Mouse (Mus musculus) left cerebral cortex, postnatal 36 days (tissue): Measurements from ENCODE around the gene Tpd52l1. TPM values are rescaled to one million over a fixed set of nuclear protein-coding genes. Genes with fewer than 3 reads are reported as not detected.
"Not testable (repeated sequence)": the region's sequence is repeated elsewhere in the genome, so short reads cannot be mapped to it uniquely, and the experiment has no call there.

Source experiments
- DNase-seq, 2 experiments: peaks; one replicate each; pipeline ENCODE4 v3.0.0; 2021 to 2022; ENCODE audit warnings: low spot score in 2 of 2, mixed read lengths in 1 of 2
- intact Hi-C: fragments of 180-260 bp; cut with DNase I; formaldehyde crosslinking; loops from one replicate; pipeline ENCODE4 v1.15.1; 2025
- total RNA-seq, 2 experiments: library from RNA; stranded (reverse); gene quantifications; 2 replicates each; pipeline ENCODE4 v1.2.3; 2021

Tpd52l1 gene
- total RNA-seq = 10 to 100 TPM; 20.8 to 23.3 TPM

DNA sequence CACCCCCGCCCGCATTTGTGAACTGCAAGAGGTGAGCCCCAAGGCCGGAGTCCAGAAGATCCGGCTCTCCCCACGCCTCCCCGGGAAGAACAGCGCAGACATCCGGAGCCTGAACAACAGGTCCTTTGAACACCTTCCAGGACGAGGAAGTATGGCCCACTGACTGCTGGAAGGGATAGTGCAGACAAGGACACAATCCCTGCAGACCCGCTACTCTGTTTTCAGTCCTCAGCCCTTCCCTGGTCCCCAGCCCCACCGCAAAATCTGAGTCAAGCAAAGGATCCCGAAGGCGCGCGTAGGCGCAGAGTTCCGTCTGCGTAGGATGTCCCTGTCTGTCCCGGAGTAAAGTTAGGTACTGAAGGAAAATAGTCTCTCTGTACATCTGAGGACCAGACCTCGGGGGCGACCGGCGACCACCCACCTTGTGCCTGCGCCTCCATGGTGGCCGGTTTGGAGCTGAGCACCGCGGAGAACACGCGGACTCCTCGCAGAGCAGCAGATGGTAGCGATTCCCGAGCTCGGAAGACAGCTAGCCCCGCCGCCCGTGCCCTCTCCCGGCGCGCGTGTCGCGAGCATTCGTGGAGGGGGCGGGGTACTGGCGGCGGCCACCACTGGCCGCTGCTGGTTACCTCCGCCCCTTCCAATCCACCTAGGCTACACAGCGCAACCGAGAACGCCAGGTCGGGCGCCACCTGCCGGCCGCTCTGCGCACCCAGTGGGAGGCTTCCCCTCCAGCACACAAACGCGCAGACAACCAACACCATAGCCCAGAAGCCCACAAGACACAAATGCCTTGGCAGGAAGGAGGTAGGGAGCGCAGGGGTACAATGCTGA lies at the start of gene Tpd52l1:
TSS of gene Tpd52l1 (minus strand) at position 668 of the 834 bp plus-strand sequence.
- DNase-seq = peak; percentile 84 to 85
- intact Hi-C loops = loop anchor here (5.0 to 10.0 kb wide), 2 partner anchors 133 to 621 kb away; partner anchors contain the start of gene Hddc2

DNA sequence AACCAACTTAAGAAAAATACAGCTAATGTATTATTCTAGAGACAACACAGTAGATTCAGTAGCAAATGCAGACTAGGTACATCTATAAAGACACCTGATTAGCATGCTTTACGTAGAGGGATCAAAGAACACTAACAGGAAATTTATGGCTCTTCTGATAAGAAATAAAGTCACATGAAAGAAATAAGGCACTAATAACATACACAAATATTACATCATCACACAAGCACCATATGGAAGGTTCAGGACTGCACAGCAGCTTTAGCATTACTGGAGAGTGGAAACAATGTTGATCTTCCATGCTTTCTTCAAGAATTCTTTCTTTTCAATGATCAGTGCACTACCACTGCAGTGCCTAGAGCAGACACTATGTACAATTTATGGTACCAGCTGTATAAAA lies 48.5 kb upstream of the Tpd52l1 start:
- no peak for DNase-seq

DNA sequence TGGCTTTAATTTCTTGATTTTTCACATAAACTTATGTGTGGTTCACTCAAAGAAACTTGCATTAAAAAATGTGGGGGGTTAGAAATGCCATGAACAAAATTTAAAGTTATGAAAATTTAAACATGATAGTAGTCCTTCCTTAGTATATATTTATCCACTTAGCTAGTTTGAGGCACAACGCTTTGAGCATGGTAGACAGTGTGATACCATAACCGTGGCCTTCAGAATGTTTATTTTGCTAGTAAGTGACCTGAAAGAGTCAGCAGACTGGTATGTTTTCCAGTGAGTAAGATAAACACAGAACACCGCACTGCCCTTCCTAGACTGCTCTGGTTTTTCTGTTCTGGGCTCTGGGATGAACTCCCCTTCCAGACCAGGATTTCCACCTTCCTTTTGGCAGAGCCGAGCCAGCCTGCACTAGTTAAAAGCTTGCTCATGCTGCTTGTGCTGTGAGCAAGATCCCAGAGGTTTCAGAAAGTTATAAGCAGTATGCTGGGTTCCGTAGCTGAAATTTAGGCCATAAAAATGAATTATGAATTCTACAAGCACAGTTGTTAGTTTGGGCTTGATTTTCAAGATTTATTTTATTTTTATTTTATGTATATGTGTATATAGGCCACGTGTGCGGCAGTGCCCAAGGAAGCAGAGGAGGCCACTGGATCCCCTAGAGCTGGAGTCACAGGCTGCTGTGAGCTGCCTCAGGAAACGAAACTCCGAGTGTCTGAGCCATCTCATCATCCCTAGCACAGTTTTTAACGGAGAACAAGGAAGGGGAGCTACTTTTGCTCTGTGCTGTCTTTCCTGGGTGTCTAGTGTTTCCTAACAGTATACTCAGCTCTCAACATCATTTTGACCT lies 21.5 kb upstream of the Tpd52l1 start:
- intact Hi-C loops = loop anchor here (10.0 kb wide), 1 partner anchor 1838 kb away; no protein-coding TSS in a partner anchor
- DNase-seq = no peak

More for the DNA sequence above, 48.5 kb upstream of the Tpd52l1 start:
- intact Hi-C loops = no loop called here

DNA sequence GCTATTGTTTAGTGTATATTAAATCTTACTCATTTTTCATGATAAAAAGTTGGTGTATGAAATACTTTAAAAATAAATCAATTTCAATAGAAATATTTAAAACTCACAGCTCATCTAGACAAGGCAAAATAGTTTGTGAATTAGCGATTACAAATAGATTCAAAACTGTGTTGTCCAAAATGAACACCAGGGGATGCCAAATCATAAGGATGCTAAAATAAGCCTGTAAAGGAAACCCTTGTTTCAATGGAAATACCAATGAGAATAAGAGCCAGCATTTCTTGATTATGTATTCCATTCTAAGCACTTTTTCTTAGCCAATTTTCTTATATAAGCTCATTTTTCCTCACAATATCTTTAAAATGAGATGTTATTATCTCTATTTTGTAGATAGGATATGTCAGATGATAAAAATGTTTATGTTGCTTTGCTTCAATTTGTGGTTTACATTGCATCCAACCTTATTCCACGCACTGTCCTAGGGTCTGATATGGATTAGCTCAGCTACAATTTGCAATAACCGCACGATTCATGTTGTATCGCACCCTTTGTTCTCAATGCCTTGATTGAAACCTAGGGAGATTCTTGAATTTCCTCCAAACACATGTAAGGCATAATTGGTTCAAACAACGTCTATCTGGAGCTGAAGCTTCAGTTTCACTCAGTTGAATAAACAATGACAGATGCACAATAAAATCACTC lies 20.2 kb upstream of the Tpd52l1 start:
- no peak for DNase-seq
- intact Hi-C loops = loop anchor here (10.0 kb wide), 1 partner anchor 1839 kb away; no protein-coding TSS in a partner anchor

DNA sequence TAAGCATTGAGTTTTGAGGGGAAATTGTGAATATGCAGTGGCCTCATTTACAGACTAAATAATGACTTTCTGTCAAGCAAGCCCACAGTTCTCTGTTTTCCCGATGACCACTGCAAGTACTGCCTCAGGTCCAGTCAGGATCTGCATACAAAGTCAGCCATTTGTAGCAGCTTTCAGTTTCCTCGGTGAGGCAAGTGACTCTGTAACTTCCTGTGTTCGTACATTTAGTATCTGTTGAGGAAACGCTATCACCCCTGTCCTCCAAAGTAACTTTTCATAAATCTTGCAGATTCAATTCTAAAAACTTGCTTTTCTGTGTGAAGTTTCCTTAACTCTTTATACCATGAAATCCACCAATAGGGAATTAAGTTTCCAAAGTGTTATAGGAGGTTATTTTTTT lies 19.7 kb upstream of the Tpd52l1 start:
- no peak for DNase-seq
- intact Hi-C loops = loop anchor here (10.0 kb wide), 1 partner anchor 1839 kb away; no protein-coding TSS in a partner anchor

DNA sequence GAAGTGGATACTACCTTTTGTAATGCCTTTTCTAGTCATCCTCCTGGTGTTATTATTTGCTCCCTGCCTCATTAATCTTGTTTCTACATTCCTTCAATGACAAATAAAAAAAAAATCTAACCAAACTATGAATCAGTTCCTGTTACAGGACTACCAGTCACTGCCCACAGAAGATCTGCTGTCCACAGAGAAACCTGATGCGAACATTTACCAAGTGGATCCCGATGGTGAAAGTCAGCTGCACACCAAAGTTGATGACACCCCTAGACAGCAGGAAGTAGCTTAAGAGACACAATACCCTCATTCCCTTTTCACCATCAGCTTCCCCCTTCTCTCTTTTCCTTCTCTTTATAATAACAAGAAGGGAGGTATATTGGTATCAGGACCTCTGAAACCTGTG lies 17.3 kb upstream of the Tpd52l1 start:
- DNase-seq = no peak
- intact Hi-C loops = loop anchor here (10.0 kb wide), 1 partner anchor 1842 kb away; no protein-coding TSS in a partner anchor

DNA sequence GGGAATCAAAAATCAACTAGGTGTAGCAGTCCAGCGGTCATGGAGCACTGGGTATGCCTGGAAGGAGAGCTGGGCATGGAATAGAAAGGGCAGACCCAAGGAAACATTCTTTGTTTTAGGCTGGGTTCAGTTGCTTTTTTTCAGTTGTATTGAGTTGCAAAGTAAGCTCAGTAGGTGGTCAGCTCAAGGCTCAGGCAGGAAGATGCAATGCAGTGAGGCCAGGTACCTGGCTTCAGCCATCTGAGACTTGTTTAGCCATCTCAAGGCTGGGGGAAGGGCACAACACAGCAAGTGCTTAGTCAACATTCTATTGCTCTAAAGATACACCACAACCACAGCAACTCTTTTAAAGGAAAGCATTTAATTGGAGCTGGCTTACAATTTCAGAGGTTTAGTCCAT lies 11.0 kb upstream of the Tpd52l1 start:
- intact Hi-C loops = no loop called here
- DNase-seq = no peak

DNA sequence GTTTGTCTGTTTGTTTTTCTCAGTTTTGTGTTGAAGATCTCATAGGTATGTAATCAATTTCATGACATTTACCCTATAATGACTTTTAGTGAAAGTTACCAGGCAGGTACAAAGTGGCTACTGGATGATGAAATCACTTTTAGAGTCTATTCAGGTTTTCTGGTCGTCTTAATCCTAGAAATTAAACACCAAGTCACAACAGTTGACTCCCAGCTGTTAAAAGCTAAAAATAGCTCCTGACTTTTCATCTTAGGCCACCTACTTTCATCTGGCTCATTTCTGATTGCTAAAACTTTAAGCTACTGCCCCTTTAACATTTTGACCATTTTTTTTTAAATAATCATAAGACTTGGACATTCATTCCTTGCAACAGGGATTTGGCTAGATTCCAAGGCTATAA lies 1.3 kb upstream of the Tpd52l1 start:
- intact Hi-C loops = loop anchor here (5.0 to 10.0 kb wide), 2 partner anchors 135 to 622 kb away; partner anchors contain the start of gene Hddc2
- DNase-seq = no peak

DNA sequence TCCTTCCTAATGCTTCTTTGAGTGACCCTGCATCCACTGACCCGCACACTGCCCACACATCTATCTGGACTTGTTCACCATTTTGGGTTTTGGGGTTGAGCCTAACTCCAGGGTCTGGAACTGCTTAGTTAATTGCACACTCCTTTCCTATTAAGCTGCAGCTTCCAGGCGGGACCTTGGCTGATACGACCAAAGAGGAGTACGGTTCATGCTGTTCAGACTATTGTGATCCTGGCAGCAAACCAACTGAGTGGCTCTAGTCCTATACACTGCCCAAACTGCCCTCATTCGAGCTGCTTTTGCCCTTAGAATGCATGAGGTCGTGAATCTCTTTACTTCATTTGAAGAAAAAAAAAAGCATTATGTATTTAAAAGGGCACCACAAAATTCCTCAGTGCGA lies 1.6 kb downstream of the Tpd52l1 start:
- intact Hi-C loops = loop anchor here (10.0 kb wide), 1 partner anchor 619 kb away; no protein-coding TSS in a partner anchor
- no peak for DNase-seq

DNA sequence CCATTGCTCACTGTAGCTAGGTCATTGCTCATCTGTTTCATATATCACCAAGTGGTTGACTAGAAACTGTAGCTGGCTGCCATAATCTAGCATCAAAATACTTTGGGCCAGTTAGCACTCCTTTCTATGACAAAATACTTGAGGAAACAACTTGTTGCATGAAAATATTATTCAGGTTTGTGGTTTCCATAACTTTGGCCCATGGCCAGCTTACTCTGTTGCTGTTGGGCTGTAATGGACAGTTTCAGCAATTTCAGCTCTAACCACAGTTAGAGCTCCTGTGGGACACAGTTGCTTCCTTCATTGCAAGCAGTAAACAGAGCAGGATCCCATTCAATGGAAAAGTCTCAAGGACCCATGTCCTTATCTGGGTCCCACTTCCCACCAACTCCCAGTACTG lies 4.3 kb downstream of the Tpd52l1 start:
- no peak for DNase-seq
- intact Hi-C loops = loop anchor here (10.0 kb wide), 1 partner anchor 617 kb away; no protein-coding TSS in a partner anchor

DNA sequence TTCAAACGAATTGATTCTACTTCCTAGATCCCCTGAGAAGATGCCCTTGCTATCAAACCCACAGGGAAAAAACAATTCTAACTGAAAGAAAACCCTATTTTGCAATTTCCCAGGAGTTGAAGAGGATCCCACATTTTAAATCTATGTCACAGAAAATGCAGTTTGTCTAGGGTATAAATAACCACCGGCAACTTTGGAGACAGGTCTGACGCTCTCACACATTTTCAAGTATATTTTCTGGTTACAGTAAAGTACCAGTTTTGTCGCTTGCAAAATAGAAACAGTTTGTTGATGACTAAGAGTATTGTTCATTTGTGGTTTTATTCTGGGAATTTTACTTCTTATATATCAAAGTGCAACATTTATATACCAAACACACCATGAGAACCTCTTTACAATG lies 9.7 kb downstream of the Tpd52l1 start:
- DNase-seq = no peak
- intact Hi-C loops = no loop called here

DNA sequence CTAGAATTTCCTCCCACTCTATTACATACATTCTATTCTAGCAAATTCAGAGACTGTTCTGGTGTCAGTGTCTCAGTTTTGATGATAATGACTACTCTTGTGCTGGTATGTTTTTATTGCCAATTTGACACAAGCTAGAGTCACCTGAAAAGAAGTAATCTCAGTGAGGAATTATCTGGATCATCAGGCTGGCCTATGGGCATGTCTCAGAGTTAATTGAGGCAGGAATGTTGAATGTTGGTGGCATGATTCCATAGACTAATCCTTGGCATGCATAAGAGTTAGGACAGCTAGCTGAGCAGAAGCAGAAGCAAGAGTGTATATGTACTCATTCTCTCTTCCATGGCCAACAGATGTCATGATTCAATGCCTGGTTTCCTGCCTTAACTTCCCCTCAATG lies 27.8 kb downstream of the Tpd52l1 start:
- DNase-seq = no peak
- intact Hi-C loops = no loop called here

DNA sequence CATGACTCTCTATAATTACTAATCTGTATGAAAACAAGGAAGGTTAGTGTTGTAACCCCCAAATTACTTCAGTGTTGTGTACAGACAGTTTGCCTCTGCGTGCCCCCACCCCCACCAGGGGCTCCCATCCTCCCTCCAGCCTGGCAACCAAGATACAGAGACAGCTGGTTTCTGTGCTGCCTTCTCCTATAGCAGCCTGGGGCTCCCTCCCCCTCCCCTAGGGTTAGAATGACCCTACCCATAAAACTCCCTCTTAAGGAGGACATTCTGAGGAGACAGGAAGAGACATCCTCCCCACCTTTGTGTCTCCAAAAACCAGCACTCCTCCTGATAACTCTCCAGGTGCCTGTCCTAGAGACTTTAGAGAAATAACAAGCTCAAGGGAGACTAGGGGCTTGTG lies 52.8 kb downstream of the Tpd52l1 start:
- intact Hi-C loops = no loop called here

DNA sequence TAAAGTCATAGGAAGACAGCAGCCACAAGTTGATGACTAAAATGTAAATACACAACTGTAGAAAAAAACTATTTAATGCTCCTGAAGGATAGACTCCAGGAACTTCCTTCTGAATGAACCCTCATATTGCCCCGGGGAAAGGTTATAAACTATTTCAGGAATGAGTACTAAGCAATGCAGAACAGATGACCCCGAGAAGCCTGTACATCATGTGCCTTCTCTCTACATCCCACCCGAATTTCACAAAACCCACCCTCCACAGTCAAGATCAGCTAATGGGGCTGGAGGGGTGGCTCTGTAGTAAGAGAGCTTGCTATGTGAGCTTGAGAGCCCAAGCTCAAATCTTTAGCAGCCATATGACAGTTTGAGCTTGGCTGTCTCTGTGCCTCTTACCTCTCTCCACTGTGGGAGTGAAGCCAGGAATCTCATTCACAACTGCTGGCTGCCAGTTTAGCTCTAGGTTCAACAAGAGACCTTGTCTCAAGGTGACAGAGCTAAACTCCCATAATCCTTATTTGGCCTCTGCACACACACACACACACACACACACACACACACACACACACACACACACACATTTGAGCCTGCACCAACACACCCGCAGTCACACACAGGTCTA lies 54.9 kb downstream of the Tpd52l1 start:
- intact Hi-C loops = no loop called here
- DNase-seq = no peak

More for the DNA sequence above, 52.8 kb downstream of the Tpd52l1 start:
- DNase-seq = no peak

DNA sequence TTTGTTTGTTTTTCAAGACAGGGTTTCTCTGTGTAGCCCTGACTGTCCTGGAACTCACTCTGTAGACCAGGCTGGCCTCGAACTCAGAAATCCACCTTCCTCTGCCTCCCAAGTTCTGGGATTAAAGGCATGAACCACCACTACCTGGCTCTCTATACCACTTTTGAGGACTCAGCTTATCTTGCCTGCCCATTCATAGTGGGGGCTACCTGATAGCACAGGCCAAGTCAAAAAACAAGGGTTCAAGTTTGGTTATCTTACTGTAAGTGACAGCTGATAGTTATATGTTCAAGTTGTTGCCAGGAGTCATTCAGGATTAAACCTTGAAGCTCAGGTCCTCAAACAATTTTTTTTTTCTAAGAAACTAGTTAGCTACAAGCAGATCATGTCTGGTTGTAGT lies 57.2 kb downstream of the Tpd52l1 start:
- DNase-seq, intact Hi-C loops: not testable (repeated sequence)

DNA sequence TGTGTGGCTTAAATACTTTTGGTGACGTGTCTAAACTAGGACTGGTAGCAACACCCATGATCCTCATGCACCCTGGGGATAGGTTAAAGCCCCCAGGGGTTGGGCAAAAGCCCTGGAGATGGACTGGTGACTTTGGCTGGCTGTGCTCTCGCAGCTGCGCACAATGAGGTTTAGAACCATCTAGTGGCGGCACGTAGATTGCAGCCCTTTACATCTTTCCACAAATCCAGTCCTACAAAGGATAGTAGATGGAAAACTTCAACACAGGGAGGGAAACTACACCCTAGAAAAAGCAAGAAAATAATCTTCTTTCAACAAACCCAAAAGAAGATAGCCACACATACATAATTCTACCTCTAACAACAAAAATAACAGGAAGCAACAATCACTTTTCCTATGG lies 75.6 kb downstream of the Tpd52l1 start:
- DNase-seq = not testable (repeated sequence)

DNA sequence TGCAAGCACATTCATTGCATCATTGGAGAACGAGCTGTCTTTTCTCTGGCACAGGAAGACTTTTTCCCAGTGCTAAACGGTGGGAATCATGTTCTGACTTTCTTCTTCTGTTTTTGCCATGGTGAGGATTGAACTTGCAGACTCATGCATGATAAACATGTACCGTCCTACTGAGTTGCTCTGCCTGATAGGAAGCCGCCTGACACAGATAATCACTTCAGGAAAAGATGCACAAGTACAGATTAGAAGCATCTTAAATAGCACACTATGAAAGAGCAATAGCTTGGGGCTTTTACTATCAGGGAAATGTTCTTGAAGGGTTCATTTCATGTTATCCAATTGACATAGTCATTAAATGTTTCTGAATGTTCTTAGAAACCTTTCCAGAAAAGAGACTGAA lies 86.0 kb downstream of the Tpd52l1 start:
- intact Hi-C loops = no loop called here
- DNase-seq = no peak

More for the DNA sequence above, 75.6 kb downstream of the Tpd52l1 start:
- intact Hi-C loops = not testable (repeated sequence)

DNA sequence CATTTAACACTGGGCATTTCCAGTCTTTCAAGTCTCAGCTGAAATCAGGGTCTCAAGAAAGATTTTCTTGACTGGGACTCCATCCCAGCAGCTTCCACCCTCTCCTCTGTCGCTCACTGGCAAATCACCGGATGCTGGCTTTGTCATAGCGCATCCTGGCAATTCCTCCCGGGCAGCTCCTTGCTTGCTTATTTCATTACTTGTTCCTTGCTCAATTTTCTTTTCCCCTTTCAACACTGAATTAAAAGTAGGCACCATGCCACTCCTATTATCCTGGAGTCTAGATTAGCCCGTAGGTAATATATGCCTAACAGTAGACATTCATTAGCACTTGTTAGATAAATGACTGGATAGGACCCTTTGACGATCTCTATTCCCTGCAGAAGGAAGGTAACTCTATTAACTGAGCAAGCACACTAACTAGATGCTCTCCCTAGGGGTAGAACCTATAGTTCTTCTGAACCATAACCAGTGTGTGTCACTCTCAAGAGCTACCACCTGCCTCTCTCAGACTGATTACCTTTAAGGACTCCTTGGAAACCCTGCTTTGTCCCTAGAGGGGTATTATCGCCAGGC lies 90.8 kb downstream of the Tpd52l1 start:
- intact Hi-C loops = no loop called here
- no peak for DNase-seq

DNA sequence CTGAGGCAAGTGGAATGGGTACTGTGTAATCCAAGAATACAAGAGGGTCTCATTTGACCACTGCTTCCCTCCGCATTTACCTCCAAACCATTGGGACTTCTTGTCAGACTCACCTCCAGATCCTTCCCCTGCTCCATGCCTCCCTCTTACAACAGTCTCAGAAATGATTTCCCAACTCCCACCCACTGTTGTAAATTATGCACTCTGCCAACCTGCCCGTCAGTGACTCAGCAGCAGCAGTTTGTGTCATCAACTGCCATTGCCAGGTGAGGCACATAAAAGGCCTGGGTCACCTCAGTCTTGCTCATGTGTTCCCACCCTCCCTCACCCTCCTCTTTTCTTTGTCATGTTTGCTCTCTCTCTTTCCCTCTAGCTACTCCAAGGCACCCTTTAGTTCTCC lies 91.6 kb downstream of the Tpd52l1 start:
- DNase-seq = no peak
- intact Hi-C loops = no loop called here
